Mouse (Mus musculus): ENCODE data around the gene Pou2f2. TPM values are rescaled to one million over a fixed set of nuclear protein-coding genes. Genes with fewer than 3 reads are reported as not detected.

Gene Pou2f2
- polyA plus RNA-seq, 1 experiment: 16.8 TPM

- 79% methylated on average over 17 of the region's 17 CpGs for WGBS
- H3K4me1 ChIP-seq (ENCODE audit: control insufficient read depth, insufficient read depth, low read length): no peaks in the 10 kb centered on the region; the same call in none of the 2 replicates
- TF ChIP-seq POLR2A (IDR thresholded peaks at IDR 0.05; ENCODE audit: borderline replicate concordance, control insufficient read depth, low read depth, low read length): no peak
- no peak for TF ChIP-seq CTCF (IDR thresholded peaks at IDR 0.05; ENCODE audit: control insufficient read depth, insufficient read depth, low read length)
- no peak overlapping the region for H3K4me3 ChIP-seq (replicated peaks; ENCODE audit: control insufficient read depth, low read depth, low read length)
- H3K27ac ChIP-seq (ENCODE audit: control insufficient read depth, insufficient read depth, low read depth, low read length, poor library complexity): peak overlapping the region; percentile 51
Measured at GRCm38 (mm10) chr7:25112178-25112955, 67.2 kb downstream of the Pou2f2 start.

- Histone ChIP-seq H3K27ac (ENCODE audit: control insufficient read depth, insufficient read depth, low read depth, low read length, poor library complexity) (no peak overlapping the region), H3K4me1 (ENCODE audit: control insufficient read depth, insufficient read depth, low read length) (no peaks in the 10 kb centered on the region; the same call in none of the 2 replicates), H3K4me3 (replicated peaks; ENCODE audit: control insufficient read depth, low read depth, low read length) (no peak overlapping the region)
- 79% methylated on average over 9 of the region's 9 CpGs for WGBS
- TF ChIP-seq POLR2A (IDR thresholded peaks at IDR 0.05; ENCODE audit: borderline replicate concordance, control insufficient read depth, low read depth, low read length): no peak
- no peak for TF ChIP-seq CTCF (IDR thresholded peaks at IDR 0.05; ENCODE audit: control insufficient read depth, insufficient read depth, low read length)
Measured at GRCm38 (mm10) chr7:25110336-25110735, 69.2 kb downstream of the Pou2f2 start.

- WGBS: 66% methylated on average over 12 of the region's 12 CpGs
- TF ChIP-seq CTCF (IDR thresholded peaks at IDR 0.05; ENCODE audit: control insufficient read depth, insufficient read depth, low read length): no peak
- no peak for TF ChIP-seq POLR2A (IDR thresholded peaks at IDR 0.05; ENCODE audit: borderline replicate concordance, control insufficient read depth, low read depth, low read length)
- peak overlapping the region; percentile 22; the same call in 1 of the 2 replicates for H3K27ac ChIP-seq (ENCODE audit: control insufficient read depth, insufficient read depth, low read depth, low read length, poor library complexity)
- H3K4me1 ChIP-seq (ENCODE audit: control insufficient read depth, insufficient read depth, low read length): no peaks in the 10 kb centered on the region; the same call in none of the 2 replicates
- H3K4me3 ChIP-seq (replicated peaks; ENCODE audit: control insufficient read depth, low read depth, low read length): no peak overlapping the region
Measured at GRCm38 (mm10) chr7:25109355-25109754, 70.2 kb downstream of the Pou2f2 start.

GRCm38 (mm10) chr7:25106790-25107502 is 72.6 kb downstream of the Pou2f2 start:
- peak overlapping the region; percentile 21; the same call in 1 of the 2 replicates for H3K27ac ChIP-seq (ENCODE audit: control insufficient read depth, insufficient read depth, low read depth, low read length, poor library complexity)

GRCm38 (mm10) chr7:25105411-25106160 is 73.9 kb downstream of the Pou2f2 start:
- no peak overlapping the region for H3K27ac ChIP-seq (ENCODE audit: control insufficient read depth, insufficient read depth, low read depth, low read length, poor library complexity)
- no peak overlapping the region for H3K4me3 ChIP-seq (replicated peaks; ENCODE audit: control insufficient read depth, low read depth, low read length)
- no peaks in the 10 kb centered on the region; the same call in 1 of the 2 replicates for H3K4me1 ChIP-seq (ENCODE audit: control insufficient read depth, insufficient read depth, low read length)
- WGBS: 25% methylated on average over 17 of the region's 17 CpGs
- TF ChIP-seq CTCF (IDR thresholded peaks at IDR 0.05; ENCODE audit: control insufficient read depth, insufficient read depth, low read length) (peak; percentile 95), POLR2A (IDR thresholded peaks at IDR 0.05; ENCODE audit: borderline replicate concordance, control insufficient read depth, low read depth, low read length) (no peak)

More at GRCm38 (mm10) chr7:25106790-25107502, 72.6 kb downstream of the Pou2f2 start:
- H3K4me3 ChIP-seq (replicated peaks; ENCODE audit: control insufficient read depth, low read depth, low read length): no peak overlapping the region
- no peak for TF ChIP-seq CTCF (IDR thresholded peaks at IDR 0.05; ENCODE audit: control insufficient read depth, insufficient read depth, low read length)
- TF ChIP-seq POLR2A (IDR thresholded peaks at IDR 0.05; ENCODE audit: borderline replicate concordance, control insufficient read depth, low read depth, low read length): no peak
- H3K4me1 ChIP-seq (ENCODE audit: control insufficient read depth, insufficient read depth, low read length): no peaks in the 10 kb centered on the region; the same call in 1 of the 2 replicates
- WGBS: 12% methylated on average over 17 of the region's 17 CpGs

GRCm38 (mm10) chr7:25099581-25099980 is 79.9 kb downstream of the Pou2f2 start:
- H3K4me1 ChIP-seq (ENCODE audit: control insufficient read depth, insufficient read depth, low read length): no peaks in the 10 kb centered on the region; the same call in 1 of the 2 replicates
- WGBS: 77% methylated on average over 4 of the region's 4 CpGs
- no peak overlapping the region for H3K27ac ChIP-seq (ENCODE audit: control insufficient read depth, insufficient read depth, low read depth, low read length, poor library complexity)
- no peak overlapping the region for H3K4me3 ChIP-seq (replicated peaks; ENCODE audit: control insufficient read depth, low read depth, low read length)
- TF ChIP-seq POLR2A (IDR thresholded peaks at IDR 0.05; ENCODE audit: borderline replicate concordance, control insufficient read depth, low read depth, low read length) (no peak), CTCF (IDR thresholded peaks at IDR 0.05; ENCODE audit: control insufficient read depth, insufficient read depth, low read length) (peak; percentile 9; the same call in 1 of the 2 replicates)

- TF ChIP-seq POLR2A (IDR thresholded peaks at IDR 0.05; ENCODE audit: borderline replicate concordance, control insufficient read depth, low read depth, low read length): no peak
- TF ChIP-seq CTCF (IDR thresholded peaks at IDR 0.05; ENCODE audit: control insufficient read depth, insufficient read depth, low read length): no peak
Measured at GRCm38 (mm10) chr7:25098169-25098568, 81.4 kb downstream of the Pou2f2 start.

More at GRCm38 (mm10) chr7:25098169-25098568, 81.4 kb downstream of the Pou2f2 start:
- no peak overlapping the region for H3K27ac ChIP-seq (ENCODE audit: control insufficient read depth, insufficient read depth, low read depth, low read length, poor library complexity)
- no peaks in the 10 kb centered on the region; the same call in 1 of the 2 replicates for H3K4me1 ChIP-seq (ENCODE audit: control insufficient read depth, insufficient read depth, low read length)
- H3K4me3 ChIP-seq (replicated peaks; ENCODE audit: control insufficient read depth, low read depth, low read length): no peak overlapping the region
- WGBS: 86% methylated on average over 3 of the region's 3 CpGs
